Mouse (Mus musculus) thymus, adult 2 months (tissue): ENCODE measurements around the gene Fam173a. TPM values are rescaled to one million over a fixed set of nuclear protein-coding genes. Genes with fewer than 3 reads are reported as not detected.

Experiments used
- DNase-seq: peaks from one replicate; pipeline ENCODE4 v3.0.0; 2021
- H3K27ac ChIP-seq: fragments of 200-500 bp; 2 replicates; pipeline ENCODE4 v1.5.1; 2012; ENCODE audit warnings: low read length, control low read depth; ENCODE audit not compliant: control insufficient read depth, insufficient read depth
- H3K27me3 ChIP-seq: fragments of 200-500 bp; 2 replicates; pipeline ENCODE4 v1.6.1; 2012; ENCODE audit warnings: mild to moderate bottlenecking, low read length, moderate library complexity, mixed read lengths; ENCODE audit not compliant: control insufficient read depth, insufficient read depth
- H3K36me3 ChIP-seq: fragments of 200-500 bp; 2 replicates; pipeline ENCODE4 v1.6.1; 2012; ENCODE audit warnings: mild to moderate bottlenecking, low read length, moderate library complexity; ENCODE audit not compliant: control insufficient read depth, insufficient read depth
- H3K4me1 ChIP-seq: fragments of 200-500 bp; replicated peaks from 2 replicates; pipeline ENCODE4 v1.6.1; 2012; ENCODE audit warnings: low read length; ENCODE audit not compliant: control insufficient read depth, insufficient read depth
- H3K4me3 ChIP-seq: fragments of 200-500 bp; 2 replicates; pipeline ENCODE4 v1.5.1; 2012; ENCODE audit warnings: mild to moderate bottlenecking, low read length, control low read depth, moderate library complexity; ENCODE audit not compliant: control insufficient read depth, insufficient read depth
- CTCF ChIP-seq: fragments of 200-500 bp; IDR thresholded peaks from 2 replicates; pipeline ENCODE4 v1.5.1; 2012; ENCODE audit warnings: mild to moderate bottlenecking, control low read depth, low read length, moderate library complexity, borderline replicate concordance; ENCODE audit not compliant: control insufficient read depth, poor library complexity, insufficient read depth; ENCODE audit errors: extremely low read depth
- POLR2A ChIP-seq: fragments of 200-500 bp; IDR thresholded peaks from 2 replicates; pipeline ENCODE4 v1.6.1; 2012; ENCODE audit warnings: mild to moderate bottlenecking, low read length, control low read depth, moderate library complexity; ENCODE audit not compliant: control insufficient read depth, poor library complexity, insufficient read depth; ENCODE audit errors: extremely low read depth
- WGBS: fragments of 180-500 bp; shearing (Covaris S2); methylation state at CpG from one replicate; pipeline ENCODE4 v1.1.7; 2018; 5-methylcytosine and 5-hydroxymethylcytosine counted together
- polyA plus RNA-seq: library from polyadenylated mRNA; depleted of rRNA; stranded (reverse); fragments of >200 nt; gene quantifications from 2 replicates; pipeline ENCODE4 v1.2.3, GENCODE M21; 2012

The Fam173a gene
- polyA plus RNA-seq, 1 experiment = 162 TPM

DNA sequence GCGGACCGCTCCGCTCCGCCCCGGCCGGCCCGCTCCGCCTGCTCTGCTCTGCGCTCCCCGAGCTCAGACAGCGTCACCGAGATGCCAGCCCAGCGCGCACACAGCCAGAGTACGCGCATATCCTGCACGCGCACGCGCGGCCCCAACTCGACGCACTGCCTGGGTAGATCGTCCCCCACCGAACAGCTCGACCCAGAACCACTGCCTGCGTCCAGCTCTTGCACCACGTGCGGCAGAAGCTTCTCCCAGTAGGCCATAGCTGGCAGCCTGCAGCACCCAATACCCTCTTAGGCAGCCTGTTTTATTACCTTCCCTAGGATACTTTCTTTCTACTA is 44.3 kb upstream of the Fam173a start, which contains the start of gene Rhbdl1:
Gene Rhbdl1, minus strand, starts transcription at position 220 of the 335 bp plus-strand sequence.
- Histone ChIP-seq H3K4me3 (peak within 1 kb of the TSS; percentile 14), H3K27ac (no peak within 1 kb of the TSS), H3K36me3 (peaks cover 36% of the 10 kb centered on the region), H3K4me1 (peaks cover 34% of the 10 kb centered on the region), H3K27me3 (no peaks in the 10 kb centered on the region)
- TF ChIP-seq POLR2A (no peak), CTCF (peak; percentile 18; the same call in 1 of the 2 replicates)
- no peak for DNase-seq
- WGBS = 8% methylated on average over 29 of the region's 29 CpGs

DNA sequence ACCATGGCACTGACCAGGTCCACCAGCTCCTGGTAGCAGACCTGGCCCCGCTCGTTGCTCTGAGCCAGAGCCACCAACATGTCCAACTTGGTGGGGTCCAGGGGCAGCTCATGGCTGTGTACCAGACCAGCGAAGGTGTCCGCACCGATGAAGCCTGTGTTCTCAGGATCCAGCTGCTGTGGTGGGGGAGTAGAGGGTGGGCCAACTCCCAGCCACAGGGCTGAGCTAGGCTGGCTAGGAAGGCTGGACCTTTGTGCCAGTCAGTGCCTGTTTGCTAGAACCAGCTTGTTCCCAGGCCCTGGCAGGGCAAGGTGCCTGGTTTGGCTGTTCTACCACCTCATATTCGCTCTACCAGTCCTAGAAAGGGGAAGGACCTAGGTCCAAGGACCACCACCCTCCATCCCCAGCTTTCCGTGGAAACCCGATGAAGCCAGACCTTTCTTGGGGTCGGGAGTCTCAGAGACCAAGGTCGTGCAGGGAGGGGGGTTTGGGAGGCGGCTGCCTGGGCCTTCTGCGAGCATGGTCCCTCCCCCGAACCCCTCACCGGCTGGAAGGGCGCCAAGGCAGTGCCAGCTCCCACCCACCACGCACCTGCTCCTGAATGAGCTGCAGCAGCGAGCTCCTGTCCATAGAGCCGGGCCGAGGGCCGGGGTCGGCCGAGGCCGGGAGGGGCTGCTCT is 43.8 kb upstream of the Fam173a start:
- H3K27ac ChIP-seq = no peak overlapping the region
- TF ChIP-seq CTCF = no peak
- TF ChIP-seq POLR2A = no peak
- H3K36me3 ChIP-seq = peaks cover 32% of the 10 kb centered on the region
- peak overlapping the region; percentile 14 for H3K4me3 ChIP-seq
- H3K27me3 ChIP-seq = no peaks in the 10 kb centered on the region
- whole genome bisulfite sequencing = 30% methylated on average over 23 of the region's 23 CpGs
- no peak for DNase-seq
- H3K4me1 ChIP-seq = peaks cover 39% of the 10 kb centered on the region

DNA sequence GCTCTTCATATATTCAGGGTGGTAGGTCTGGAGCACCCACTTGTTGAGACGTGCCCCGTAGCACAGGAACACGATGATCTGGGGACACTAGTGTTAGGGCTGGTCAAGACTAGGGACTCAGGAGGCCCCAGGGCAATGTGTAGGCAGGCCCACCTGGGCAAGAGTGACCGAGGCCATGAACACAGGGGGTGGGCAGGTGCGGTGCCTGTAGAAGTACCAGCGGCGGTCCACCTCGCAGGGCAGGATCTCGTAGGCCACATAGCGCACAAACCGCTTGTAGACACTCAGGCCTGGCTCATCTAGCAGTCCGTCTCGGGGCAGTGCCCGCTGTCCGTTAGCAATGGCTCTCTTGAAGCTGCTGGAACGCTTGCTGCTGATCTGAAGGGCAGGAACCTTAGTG is 43.1 kb upstream of the Fam173a start:
- DNase-seq = no peak
- Histone ChIP-seq H3K4me1 (peaks cover 43% of the 10 kb centered on the region), H3K27me3 (no peaks in the 10 kb centered on the region), H3K36me3 (peaks cover 26% of the 10 kb centered on the region), H3K27ac (no peak overlapping the region), H3K4me3 (no peak overlapping the region)
- WGBS = 96% methylated on average over 16 of the region's 16 CpGs
- no peak for TF ChIP-seq CTCF
- TF ChIP-seq POLR2A = no peak

DNA sequence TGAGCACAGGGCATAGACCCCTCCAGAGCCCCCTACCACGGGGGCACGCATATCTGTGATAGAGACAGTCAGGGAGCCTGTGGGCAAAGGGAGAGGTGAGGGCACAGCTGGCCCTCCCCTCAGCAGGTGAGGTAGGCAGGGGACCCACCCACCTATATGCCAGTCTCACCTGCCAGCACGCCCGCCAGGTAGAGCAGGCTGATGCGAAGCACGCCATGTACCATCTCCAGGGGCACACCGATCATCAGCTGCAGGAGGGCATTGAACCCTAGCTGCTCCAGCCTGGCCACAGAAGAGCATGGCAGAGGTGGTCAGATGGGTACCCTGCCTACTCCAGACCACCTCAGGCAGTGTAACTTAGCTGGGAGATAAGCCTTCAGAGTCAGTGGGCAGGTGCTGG is 42.6 kb upstream of the Fam173a start:
- 97% methylated on average over 7 of the region's 7 CpGs for WGBS
- Histone ChIP-seq H3K27me3 (no peaks in the 10 kb centered on the region), H3K36me3 (peaks cover 25% of the 10 kb centered on the region), H3K4me1 (peaks cover 43% of the 10 kb centered on the region), H3K4me3 (no peak overlapping the region), H3K27ac (no peak overlapping the region)
- TF ChIP-seq POLR2A = no peak
- no peak for TF ChIP-seq CTCF
- DNase-seq = no peak

DNA sequence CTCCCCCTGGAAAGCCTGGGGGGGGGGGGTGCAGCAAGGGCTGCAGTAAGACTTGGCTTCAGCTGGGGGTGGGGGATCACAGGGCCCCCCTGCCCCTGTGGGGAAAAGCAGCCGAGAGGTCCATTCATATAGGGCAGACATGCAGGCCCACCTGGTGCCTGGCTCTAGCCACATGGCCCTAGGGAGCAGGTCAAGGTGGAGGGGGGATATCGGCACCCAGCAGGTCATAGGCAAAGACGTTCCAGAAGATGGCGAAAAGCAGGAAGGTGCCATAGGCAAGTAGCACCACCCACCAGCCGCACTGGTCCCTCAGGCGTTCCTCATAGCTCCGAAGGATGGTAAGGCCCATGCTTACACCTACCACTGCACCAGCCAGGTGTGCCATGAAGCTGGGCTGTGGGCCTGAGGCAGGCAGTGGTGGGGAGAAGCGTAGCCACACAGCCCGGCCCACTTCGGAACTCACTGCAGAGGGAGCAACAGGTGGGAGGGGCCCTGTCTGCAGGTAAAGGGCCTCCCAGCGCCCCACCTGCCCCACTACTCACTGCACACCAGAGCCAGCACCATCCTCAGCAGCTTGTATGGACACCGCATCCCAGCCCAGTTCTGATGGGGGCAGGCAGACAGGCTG is 42.0 kb upstream of the Fam173a start:
- Histone ChIP-seq H3K27ac (no peak overlapping the region), H3K27me3 (no peaks in the 10 kb centered on the region), H3K4me3 (no peak overlapping the region), H3K4me1 (peaks cover 44% of the 10 kb centered on the region), H3K36me3 (peaks cover 19% of the 10 kb centered on the region)
- DNase-seq = no peak
- TF ChIP-seq CTCF = no peak
- no peak for TF ChIP-seq POLR2A
- WGBS = 95% methylated on average over 12 of the region's 12 CpGs

DNA sequence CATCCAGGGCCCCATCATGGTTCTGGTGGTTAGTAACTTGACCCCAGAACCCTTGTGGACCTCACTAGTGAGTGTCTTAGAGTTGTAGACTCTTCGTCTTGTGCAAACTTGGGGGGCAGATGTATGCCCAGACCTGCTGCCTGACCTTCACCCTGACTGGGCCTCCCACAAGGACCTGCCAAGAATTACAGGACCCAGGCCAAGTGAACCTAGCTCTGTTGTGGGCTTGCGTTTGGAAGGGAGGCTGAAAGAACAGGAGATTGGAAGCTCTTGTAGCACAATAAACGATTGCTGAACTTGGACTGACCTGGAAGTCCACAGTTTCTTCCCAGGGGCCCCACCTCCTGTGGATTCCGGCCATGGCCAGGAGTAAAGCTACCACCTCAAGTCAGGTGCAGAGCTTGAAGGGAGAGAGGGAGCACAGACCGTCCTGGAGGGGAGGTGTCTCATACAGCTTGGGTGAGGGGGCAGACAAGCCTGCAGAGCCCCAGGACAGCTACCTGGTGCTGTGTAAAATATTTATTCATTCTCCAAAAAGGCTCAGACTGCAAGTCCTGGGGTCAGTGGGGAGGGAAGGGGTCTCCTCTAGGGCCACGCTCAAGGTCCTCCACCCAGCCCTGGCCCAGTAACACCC is 41.4 kb upstream of the Fam173a start:
- H3K36me3 ChIP-seq = peaks cover 13% of the 10 kb centered on the region
- DNase-seq = no peak
- H3K4me3 ChIP-seq = peak overlapping the region; percentile 93
- WGBS = 59% methylated on average over 6 of the region's 6 CpGs
- no peak overlapping the region for H3K27ac ChIP-seq
- H3K4me1 ChIP-seq = peaks cover 51% of the 10 kb centered on the region
- TF ChIP-seq POLR2A = no peak
- no peak for TF ChIP-seq CTCF
- no peaks in the 10 kb centered on the region for H3K27me3 ChIP-seq

DNA sequence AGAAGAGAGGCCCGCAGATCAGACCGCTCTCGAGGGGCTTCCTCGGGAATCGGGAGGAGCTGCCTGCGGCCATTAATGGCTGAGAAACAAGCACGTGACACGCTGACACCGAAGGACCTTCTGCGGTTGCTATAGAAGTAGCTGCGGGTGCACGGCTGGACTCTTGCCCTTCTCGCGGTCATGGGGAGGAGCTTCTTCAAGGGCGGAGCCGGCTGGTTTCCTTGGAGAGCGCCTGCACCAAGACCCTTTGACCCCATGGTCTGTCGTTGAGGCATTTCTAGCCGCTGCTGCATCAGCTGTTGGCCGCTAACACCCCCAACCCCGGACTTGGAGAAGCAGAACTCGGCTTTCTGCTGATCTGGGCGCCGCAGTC is 40.6 kb upstream of the Fam173a start, which contains the start of gene Stub1:
Gene Stub1, minus strand, starts transcription at position 114 of the 373 bp plus-strand sequence.
- peaks cover 8% of the 10 kb centered on the region for H3K36me3 ChIP-seq
- under 1% methylated on average over 24 of the region's 24 CpGs for WGBS
- DNase-seq = peak; percentile 60
- peak within 1 kb of the TSS; percentile 93 for H3K4me3 ChIP-seq
- peaks cover 55% of the 10 kb centered on the region for H3K4me1 ChIP-seq
- H3K27ac ChIP-seq = no peak within 1 kb of the TSS
- TF ChIP-seq CTCF (no peak), POLR2A (no peak)
- H3K27me3 ChIP-seq = no peaks in the 10 kb centered on the region
